Mouse (Mus musculus) embryo, embryonic 10.5 days (tissue): ENCODE data around the gene Grm4.

Experiments
- DNase-seq: peaks from one replicate; pipeline ENCODE4 v3.0.0-alpha.2; 2015; ENCODE audit warnings: low spot score

Gene Grm4

DNA sequence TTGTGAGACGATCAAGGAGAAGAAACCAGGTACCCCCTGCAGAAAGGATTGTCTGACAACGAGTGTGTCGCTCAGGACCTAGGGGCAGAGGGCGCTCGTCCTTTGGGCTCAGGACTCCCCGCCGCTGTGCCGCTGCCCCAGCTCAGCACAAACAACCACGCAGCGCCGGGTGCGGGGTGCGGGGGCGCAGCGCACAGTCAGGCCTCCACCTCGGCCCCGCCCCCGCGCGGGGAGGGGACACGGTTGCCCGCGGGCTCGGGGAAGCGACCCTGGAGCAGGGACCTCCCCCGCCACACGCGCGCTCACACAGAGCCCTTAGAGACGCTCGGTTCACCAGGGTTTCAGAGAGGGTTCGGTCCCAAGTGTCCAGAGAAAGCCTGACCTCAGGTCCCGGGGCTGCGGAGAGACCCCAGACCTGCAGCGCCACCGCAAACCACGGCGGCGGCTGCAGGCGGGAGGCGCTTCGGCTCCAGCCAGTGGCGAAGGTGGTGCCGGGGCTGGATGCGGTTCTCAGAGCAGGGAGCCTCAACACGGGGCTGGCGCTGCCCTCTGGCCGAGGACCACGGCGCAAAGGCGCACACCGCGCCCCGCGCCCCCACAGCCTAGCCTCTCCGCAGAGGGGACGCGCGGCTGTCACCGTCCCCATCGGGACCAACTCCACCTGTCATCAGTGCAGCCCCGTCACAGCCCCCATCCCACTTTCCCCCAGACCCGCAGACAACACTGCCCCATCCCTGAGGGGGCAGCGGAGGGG, 9.2 kb downstream of the Grm4 start:
- DNase-seq = peak; percentile 37

DNA sequence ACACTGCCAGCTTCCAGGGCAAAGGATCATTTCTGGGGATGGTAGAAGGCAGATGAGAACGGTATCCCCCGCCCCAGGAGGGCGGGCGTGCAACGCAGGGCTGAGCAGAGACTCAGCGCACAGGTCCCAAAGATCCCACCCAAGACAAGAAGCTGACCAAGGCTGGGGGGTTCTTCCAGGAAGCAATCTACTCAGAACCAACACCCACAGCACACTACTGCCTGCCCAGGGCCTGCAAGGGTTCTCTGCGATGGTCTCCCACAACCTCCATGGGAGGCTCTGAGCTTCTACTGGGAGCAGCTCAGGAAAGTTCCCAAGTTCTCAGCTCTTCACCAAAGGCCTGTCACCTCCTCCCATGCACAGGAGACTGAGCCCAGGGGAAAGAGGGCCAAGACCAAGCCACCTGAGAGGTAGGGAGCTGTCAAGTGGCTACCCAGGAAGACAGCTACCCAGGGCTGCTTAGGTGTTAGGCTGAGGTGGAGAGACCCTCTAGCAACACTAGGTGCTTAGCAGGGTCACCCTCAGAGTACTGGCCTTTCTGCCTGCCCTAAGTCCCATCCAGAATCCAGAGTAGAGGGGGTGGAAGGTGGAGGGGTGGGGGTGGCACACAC, 10.0 kb downstream of the Grm4 start:
- no peak for DNase-seq

DNA sequence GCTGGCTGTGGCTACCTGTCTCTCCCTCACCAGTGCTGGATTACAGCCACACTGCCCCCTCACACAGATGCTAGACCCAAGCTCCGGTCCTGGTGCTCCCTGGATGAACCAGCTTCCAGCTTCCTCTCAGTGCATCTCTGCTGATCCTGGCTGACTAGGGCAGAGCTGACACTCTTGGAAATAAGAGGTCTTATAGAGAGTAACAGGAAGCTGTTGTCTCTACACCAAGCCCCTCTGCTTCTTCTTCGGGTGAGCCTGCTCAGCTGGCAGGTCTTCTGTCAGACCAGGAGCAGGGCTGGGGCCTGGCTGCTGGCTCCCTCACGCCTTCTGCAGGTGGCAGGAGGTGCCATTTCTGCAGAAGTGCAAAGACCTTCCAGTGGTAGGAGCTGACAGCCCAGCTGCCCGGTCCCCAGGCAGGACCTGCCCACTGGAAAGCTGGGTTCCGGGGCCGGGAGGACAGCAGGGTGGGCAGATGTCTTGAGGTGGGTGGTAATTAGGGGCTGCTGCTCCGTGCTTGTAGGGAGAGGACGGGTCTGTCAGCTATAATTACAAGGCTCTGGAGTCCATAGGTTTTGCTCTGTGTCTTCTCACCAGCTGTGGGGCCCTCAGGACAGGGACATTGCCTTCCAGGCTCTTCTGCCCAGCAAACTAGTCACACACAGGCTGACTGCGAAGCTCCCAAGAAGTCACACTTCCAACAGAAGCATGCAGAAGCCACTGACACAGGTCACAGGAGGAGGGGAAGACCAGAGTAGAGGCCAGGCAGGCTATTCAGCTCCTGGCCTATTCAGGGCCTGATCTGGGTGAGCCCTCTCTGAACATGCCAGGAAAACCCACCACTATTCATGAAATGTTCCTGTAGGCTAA, 10.7 kb downstream of the Grm4 start:
- no peak for DNase-seq

DNA sequence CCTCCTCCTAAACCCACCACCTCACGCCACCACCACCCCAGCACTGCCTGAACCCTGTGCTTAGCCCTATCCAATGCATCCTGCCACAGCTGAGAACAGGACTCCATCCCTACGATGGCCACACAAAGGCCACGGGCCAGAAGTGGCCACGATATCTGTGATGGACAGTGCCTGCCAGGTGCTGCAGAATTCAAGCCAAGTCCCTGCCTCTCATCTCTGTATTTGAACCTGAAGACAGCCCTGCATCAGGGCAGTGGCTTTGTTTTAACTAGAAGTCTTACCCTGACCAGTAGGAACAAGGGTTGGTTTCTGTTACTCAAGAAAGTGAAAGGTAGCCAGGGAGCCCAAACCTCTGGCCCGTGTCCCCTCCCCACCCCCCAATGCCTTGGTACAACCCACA, 12.1 kb downstream of the Grm4 start:
- DNase-seq = no peak

DNA sequence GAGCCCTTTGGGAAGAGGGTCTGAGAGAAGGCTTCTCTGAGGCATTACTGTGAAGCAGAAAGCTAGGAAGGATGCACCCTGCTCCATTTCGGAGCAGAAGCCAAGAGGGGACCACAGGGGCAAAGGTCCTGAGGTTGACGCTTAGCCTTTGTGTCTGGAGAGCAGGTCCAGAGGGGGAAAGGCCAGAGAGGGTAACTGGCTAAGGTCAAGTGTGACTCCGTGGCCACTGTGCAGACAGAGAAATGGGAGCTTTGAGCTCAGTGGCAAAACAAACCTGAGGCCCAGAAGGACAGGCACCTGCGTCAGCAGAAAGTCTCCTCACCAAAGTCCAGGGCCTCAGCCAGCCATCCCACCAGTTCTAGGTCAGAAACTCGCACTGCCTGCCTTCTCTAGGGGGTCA, 12.7 kb downstream of the Grm4 start:
- no peak for DNase-seq

DNA sequence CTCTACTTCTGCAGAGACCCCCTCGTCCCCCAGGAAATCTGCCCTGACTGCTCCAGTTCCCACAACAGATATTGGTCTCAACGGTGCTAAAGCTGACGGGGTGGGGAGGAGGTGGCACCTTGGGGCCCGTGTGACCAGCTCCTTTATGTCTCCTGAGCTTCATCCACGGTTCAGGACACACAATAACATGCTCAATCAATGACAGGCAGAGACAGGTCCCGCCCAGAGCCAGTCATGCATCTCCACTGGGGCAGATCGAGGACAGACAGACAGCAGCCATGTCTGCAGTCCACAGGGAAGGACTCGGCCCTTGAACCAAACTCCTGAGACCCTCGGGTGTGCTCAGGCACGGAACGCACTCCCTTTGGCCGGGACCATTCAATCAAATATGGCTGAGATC, 13.2 kb downstream of the Grm4 start:
- DNase-seq = no peak

DNA sequence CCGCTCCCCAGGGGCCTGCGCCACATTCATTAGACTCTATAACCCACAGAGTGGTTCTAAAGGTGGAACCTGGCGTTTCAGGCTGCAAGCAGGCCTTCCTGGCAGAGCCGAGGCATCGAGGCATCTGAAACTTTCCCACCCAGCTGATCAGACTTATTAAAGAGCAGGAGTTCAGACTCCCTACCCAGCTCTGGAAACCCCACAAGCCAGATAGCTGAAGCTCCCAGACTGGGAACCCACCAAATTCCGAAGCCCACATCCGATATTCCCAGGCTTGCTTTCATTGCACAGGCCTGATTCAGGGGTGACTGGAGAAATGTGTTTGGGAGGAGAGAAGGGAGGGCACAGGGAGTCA, 13.6 kb downstream of the Grm4 start:
- DNase-seq = no peak

DNA sequence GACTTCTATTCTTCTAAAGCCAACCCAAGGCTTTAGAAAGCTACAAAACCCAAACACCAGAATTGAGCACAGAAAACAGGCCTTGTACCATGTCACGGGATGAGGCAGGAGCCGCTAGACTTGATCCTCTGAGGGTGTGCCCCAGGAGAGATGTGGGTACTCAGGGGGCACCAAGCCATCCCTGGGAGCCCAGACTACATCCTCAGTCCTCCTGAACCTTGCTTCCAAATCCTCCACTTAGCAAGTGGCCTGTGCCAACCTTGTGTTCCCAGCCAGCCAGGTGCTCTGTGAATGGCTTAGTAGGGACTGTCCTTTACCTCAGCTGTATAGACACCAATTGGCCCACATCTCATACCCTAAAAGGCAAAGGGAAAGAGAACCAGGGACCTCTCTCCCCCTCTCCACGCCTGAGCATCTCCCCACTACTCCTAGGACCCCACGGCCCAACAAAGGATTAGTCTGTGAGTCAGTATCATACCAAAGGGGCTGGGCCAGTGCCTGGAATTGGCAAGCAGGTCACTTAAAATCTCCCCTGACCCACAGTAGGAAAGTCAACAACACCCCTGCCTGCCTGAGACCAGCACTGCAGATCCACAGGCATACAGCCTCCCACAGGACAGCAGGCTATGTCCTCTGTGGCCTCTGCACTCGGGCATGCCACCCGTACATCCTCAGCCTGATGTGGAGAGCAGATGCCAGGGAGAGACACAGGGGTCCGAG, 14.2 kb downstream of the Grm4 start:
- DNase-seq = no peak

DNA sequence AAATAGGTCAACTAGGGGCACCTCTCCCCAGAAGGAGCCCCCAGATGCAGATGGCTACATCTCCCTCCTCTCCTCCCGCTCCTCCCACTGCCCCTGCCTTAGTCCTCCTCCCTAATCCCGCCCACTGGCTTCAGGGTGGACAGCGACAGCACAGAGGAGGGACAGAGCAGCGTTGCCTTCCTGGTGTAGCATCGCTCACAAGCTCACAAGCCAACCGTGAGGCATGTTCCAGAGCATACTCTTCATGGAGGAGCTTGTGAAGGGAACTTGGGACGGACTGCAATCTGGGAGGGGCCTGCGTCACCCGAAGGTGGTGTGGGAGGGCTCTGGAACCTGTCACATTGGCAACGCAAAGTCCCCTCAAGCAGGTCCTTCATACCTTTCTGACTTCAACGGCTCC, 14.8 kb downstream of the Grm4 start:
- DNase-seq = peak; percentile 31

DNA sequence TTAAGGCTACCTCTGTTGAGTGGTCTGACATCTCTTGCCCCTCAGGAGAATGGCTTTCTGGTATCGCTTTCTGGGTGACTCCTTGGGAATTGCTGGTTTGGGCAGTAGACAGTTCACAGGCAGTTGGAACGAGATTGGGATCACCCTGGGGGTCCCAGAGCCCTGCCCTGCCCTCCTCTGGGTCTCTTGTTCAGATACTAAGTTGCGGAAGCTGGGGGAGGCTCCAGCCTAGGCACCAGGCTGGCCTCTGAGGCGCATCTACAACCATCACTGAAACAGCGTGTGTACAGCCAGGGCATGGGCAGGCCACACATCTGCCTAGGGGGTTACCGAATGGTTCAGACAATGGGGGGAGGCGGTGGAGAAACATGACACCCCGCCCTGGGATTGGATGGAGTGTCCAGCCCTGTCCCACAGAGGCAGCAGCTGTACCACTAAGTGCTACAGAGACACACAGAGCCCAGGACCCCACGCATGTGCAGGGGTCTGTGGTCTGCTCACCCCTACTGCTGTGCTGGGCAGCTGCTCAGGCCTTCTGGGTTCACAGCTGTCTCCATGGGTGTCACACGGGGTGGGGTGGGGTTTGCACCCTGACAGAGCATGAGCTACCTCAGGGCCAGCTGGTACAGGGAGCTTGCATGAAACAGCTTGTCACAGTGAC, 15.9 kb downstream of the Grm4 start:
- peak; percentile 90 for DNase-seq

DNA sequence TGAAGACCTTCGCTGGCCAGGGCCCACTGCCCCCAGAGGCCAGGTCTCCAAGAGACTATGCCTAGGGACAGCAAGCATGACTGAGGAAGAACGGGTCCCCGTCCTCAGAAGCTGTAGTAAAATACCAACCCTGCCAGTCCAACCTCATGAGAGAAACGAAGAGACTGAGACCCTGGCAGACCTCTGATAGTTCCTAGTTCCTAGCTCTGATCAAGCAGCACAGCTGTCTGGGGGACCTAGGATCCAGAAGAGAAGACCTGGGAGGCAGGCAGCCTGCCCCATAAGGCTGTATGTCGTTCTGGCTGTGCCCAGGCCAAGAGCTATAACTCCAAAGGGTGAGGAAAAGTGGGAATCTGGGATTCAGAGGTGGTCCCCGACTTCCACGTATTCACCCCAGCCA, 17.3 kb downstream of the Grm4 start:
- DNase-seq = no peak

DNA sequence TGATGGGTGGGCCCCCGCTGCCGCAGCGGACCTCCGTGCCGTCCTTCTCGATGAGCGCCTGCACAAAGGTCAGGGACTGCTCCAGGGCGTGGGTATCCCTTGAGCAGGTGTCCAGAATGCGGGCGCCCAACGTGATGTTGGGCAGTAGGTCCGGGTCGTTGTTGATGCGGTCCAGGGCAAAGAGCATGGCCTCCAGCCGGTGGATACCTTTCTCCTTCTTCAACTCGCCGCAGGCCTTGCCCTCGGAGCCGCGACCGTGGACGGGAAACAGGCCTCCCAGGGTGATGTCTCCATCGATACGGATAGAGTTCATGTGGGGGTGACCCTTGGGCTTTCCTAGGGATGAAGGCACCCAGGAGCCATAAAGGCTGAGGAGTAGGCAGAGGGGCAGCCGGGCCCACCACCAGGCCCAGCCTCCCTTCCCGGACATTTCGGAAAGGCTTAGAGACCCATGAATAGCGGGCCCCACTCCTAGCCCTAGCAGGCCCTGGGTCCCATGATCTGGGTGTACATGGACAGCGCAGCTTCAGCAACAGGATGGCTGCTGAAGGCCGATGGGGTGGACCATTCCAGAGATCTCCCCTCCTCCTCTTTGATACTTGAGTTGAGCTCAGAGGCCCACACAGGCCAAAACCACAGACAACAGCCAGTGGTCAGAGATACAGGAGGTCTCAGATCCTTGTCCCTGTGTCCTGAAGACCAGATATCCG, 18.3 kb downstream of the Grm4 start:
- no peak for DNase-seq

DNA sequence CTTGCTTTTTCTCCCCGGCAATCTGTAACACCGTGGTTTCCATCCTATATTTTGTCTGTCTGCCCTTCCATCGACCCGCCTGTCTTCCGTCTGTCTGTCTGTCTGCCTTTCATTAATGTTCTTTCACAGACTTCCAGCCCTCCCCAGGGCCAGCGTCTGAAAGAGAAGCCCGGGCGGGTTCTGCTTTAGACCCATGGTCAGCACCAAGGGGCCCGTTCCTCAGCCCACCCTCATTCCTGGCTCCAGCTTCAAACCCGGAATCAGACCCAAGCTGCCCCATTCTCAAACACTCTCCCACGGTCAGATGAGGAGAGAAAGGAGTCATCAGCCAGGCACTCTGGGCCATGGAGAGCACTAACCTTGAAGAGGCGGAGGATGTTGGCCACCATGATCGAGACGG, 18.9 kb downstream of the Grm4 start:
- no peak for DNase-seq

DNA sequence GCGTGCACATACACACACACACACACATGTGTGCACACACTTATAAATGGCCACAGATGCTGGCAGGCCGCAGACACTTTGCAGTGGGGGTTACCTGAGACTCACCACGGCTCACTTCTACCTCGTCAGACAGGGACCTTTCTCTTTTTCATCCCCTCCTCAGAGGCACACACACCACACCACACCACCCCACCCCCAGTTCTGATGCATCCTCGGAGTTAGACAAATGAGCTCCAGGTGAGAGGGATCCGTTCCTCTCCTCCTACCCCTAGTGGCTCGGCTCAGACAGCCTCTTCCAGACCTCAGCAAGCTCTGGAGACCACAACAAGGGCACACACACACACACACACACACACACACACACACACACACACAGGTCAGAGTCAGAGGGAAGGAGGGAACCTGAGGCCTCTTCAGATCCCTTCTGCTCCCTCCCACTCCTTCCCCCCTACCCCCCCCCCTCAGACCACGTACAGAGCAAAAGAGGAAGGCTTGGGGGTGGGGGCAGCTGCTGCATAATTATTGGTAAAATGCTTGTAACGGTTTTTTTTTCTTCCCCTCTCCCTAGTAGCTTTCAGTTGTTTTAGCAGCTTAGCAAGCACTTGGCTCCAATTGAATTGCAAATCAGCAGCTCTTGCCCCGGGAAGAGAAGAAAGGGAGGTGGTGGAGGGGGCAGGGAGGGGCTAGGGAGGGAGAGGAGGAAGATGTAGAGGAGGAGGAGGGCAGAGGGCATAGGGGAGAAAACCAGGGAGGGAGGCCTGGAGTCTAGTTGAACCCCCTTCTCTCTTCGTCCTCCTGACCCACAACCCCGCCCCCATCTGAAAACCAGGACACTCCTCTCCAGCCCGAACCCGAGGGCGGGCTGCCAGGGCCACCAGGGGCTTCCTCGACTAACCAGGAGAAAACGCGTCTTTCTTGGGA, 19.6 kb downstream of the Grm4 start:
- peak; percentile 85 for DNase-seq

DNA sequence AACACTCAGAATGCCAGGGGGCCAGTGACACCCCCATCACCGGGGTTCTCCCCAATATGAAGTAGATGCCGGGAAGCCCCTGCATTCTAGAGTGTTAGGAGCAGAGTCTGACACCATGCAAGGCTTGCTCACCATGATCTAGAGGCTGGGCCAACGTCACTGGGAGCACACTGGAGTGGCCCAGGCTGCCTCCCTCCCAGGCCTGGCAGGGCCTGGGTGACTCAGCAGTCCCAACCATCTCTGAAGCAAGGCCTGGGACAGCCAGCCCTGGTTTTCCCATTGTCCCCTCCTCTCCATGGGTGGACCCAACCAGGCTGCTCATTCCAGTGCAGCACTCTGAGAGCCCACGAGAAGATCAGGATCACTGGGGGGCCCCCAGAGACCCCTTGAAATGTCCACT, 20.4 kb downstream of the Grm4 start:
- DNase-seq = peak; percentile 30

DNA sequence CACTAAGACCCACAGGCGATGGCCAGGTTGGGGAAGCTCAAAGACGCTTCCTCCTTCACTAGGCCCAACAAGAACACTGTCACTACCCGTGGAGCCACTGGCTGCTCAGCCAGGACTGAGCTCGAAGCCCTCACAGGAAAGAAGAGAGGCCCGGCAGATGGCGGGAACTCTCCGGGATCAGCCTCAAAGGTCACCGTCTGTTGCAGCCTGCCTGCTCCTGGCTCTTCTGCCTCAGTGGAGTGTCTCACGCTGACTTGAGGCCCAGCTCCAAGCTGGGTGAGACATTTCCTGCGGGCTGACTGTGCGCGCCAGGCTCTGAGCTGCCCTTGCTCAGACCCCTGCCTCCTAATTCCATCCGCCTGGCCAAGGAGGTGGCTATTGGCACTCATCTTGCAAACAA, 22.1 kb downstream of the Grm4 start:
- DNase-seq = peak; percentile 27

DNA sequence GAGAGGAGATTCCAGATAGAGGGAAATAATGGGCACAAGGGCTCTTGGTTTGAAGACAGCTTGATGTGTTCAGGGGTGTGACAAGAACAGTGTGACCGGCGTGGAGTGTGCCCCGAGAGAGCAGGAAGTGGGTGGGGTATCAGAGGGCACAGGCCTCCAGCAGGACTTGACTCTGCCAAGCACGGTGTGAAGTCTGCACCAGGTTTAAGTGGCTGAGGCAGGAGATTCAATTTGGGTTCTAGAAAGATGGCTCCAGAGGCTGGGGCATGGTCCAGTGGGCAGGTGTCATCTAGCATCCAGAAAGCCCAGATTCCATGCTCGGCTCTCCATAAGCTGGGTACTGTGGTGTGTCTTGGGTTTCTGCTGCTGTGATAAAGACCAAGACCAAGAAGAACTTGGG, 23.4 kb downstream of the Grm4 start:
- no peak for DNase-seq

DNA sequence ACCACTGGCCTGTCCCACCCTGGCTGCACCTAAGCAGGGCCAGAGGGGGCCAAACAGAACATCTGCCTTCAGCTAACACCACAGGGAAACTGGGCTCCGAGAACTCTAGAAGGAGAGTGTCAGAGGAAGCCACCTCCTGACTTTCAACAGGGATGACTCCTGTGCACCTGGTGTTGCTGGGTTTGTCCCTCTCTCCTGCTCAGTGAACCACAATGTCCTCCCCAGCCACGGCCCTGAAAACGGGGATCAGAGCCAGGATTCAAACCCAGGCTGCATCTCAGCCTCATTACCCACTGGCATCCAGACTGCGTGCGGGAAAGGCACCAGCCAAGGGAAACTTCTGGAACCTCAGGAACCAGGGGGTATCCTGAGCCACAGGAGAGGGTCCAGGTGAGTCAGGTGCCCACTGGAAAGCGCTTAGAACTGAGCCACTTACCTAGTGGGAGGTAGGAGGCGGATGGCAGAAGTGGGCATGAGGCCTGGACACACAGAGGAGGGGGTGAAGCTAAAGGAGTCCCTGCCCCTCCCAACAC, 26.1 kb downstream of the Grm4 start:
- DNase-seq = no peak

DNA sequence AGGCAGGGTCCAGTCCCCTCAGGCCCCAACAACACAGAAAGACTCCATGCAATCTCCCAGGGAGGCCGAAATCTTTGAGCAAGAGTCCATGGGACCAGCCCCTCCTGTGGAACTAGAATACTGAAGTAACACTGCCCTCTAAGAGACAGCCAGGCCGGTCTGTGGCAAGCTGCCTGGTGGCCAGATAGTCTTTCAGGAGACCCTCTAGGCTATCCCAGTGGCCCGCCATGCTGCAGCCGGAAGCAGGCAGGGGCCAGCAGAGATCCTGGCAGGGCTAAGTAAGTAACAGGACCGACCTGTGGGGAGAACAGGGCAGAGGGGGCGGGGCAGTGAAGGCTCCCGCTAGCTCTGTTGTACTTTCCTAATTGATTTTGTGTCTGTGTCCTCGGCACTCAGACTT, 27.2 kb downstream of the Grm4 start:
- DNase-seq = peak; percentile 12

DNA sequence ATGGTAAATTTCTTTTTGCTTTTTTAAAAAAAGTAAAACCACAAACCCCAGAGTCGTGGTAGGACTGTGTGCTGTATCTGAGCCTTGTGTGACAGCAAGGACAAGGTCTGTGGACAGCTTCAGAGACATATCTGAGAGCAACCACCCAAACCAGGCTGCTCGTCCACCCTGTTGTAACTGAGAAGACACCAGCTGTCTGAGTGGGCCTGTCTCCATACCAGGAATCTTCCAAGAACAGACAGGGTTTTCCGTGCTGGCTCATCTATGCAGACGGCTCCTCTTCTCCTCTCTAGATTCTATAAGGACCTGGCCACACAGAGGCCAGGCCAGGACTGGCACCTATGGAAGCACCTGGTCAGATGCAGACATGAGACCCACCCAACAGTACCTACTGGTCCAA, 27.8 kb downstream of the Grm4 start:
- DNase-seq = no peak
